Mouse (Mus musculus) bone marrow, adult 2 months (tissue): ENCODE measurements at regions not wholly inside any gene's neighbourhood (a gene's known extent, or its start where the extent isn't known, plus 50 kb on each side); places are given as distances from the start of the nearest gene placed in this dataset.

Source experiments
- CTCF ChIP-seq: fragments of 200-500 bp; IDR thresholded peaks from 2 replicates; pipeline ENCODE4 v1.5.1; 2011; ENCODE audit warnings: low read length, control low read depth; ENCODE audit not compliant: control insufficient read depth, insufficient read depth
- POLR2A ChIP-seq: fragments of 200-500 bp; IDR thresholded peaks from 2 replicates; pipeline ENCODE4 v1.6.1; 2011; ENCODE audit warnings: low read depth, mild to moderate bottlenecking, control low read depth, low read length, borderline replicate concordance; ENCODE audit not compliant: control insufficient read depth

DNA sequence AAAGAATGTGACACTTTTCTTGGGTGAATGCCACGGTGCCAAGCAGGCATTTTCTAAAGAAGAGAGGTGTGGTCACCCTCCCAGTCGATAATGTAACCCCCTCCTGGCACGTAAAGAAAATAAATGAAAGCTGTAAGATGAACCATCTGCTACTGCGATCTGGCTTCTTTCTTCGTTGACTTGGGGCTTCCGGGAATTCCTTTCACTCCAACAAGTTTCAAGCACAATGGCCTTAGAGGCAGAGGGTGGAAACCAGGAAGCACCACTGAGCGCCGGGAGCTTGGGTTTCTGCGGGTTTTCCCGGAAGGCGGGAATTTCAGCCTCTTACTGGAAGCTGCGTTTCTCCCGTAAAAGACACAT is 203.5 kb downstream of the C1d start:
- no peak for TF ChIP-seq POLR2A
- no peak for TF ChIP-seq CTCF
